Mouse (Mus musculus) forebrain, embryonic 14.5 days (tissue): ENCODE results near the gene Smim15. TPM values are rescaled to one million over a fixed set of nuclear protein-coding genes. Genes with fewer than 3 reads are reported as not detected.

ENCODE experiments used
- ATAC-seq: fragments of 200-750 bp; cut with Nextera tagmentation; 2 replicates; pipeline ENCODE4 v1.8.0; 2017; ENCODE audit warnings: mild to moderate bottlenecking, moderate library complexity
- DNase-seq: peaks from one replicate; pipeline ENCODE4 v3.0.0-alpha.2; 2015; ENCODE audit warnings: low spot score
- H3K27ac ChIP-seq: fragments of 300-500 bp; sonication (generic); 2 replicates; pipeline ENCODE4 v1.5.1; 2014; ENCODE audit warnings: low read depth, mild to moderate bottlenecking, control low read depth, low read length, moderate library complexity
- H3K27me3 ChIP-seq: fragments of 300-500 bp; sonication (generic); replicated peaks from 2 replicates; pipeline ENCODE4 v1.6.1; 2014; ENCODE audit warnings: low read length, control low read depth, mixed read lengths; ENCODE audit not compliant: control insufficient read depth, insufficient read depth
- H3K36me3 ChIP-seq: fragments of 300-500 bp; sonication (generic); 2 replicates; pipeline ENCODE4 v1.6.1; 2014; ENCODE audit warnings: low read length, control low read depth; ENCODE audit not compliant: control insufficient read depth, insufficient read depth
- H3K4me1 ChIP-seq: fragments of 300-500 bp; sonication (generic); 2 replicates; pipeline ENCODE4 v1.6.1; 2014; ENCODE audit warnings: antibody characterized with exemption, low read length, control low read depth; ENCODE audit not compliant: control insufficient read depth, insufficient read depth
- H3K4me2 ChIP-seq: fragments of 300-500 bp; sonication (generic); 2 replicates; pipeline ENCODE4 v1.6.1; 2014; ENCODE audit warnings: mild to moderate bottlenecking, control low read depth, low read length
- H3K4me3 ChIP-seq: fragments of 300-500 bp; sonication (generic); 2 replicates; pipeline ENCODE4 v1.5.1; 2014; ENCODE audit warnings: low read depth, low read length, control low read depth
- H3K9ac ChIP-seq: fragments of 300-500 bp; sonication (generic); 2 replicates; pipeline ENCODE4 v1.6.1; 2014; ENCODE audit warnings: mild to moderate bottlenecking, low read length, control low read depth, moderate library complexity
- H3K9me3 ChIP-seq: fragments of 300-500 bp; sonication (generic); replicated peaks from 2 replicates; pipeline ENCODE4 v1.6.1; 2016; ENCODE audit warnings: low read length, control low read depth, mixed read lengths; ENCODE audit not compliant: control insufficient read depth
- WGBS: fragments of 180-500 bp; shearing (Covaris S2); extraction: QIAGEN DNeasy Blood & Tissue Kit; methylation state at CpG from one replicate; pipeline ENCODE4 v1.1.7; 2014; 5-methylcytosine and 5-hydroxymethylcytosine counted together
- polyA plus RNA-seq: library from polyadenylated mRNA; unstranded; fragments of >200 nt; fragmentation: Nextera tagmentation; extraction: Ambion mirVana; gene quantifications from 2 replicates; pipeline ENCODE4 v1.2.1, GENCODE M21; 2014

The Smim15 gene
- polyA plus RNA-seq, 1 experiment from 2014 or later, result 57.7 TPM

DNA sequence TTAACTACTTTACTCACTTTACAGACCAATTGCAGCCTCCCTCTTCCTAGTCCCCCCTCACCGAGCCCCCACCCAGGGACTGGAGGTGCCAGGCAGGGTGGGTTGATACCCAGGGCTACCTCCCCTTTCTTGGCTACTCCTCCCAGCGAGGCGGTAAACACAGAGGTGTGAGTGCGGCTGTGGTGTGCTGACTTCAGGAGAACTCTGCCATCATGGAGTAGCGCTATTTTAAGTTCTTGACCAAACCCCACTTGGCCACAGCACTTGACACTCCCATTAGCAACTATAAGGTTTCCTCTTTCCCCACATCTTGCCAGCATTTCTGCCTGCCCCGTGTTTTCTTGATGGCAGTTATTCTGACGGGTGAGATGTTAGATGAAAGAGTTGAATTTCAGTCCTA lies 52.2 kb downstream of the Smim15 start:
- ATAC-seq, result no peak
- no peak overlapping the region for H3K4me3 ChIP-seq
- no peak overlapping the region for H3K27ac ChIP-seq
- no peaks in the 10 kb centered on the region for H3K9me3 ChIP-seq
- no peak overlapping the region for H3K4me2 ChIP-seq
- no peak overlapping the region for H3K9ac ChIP-seq
- no peaks in the 10 kb centered on the region for H3K36me3 ChIP-seq
- DNase-seq, result no peak
- 82% methylated on average over 7 of the region's 7 CpGs for WGBS
- H3K4me1 ChIP-seq, result no peaks in the 10 kb centered on the region
- H3K27me3 ChIP-seq, result no peaks in the 10 kb centered on the region

Other genes with a start within 250 kb of the Smim15 start
- 84.5 and 85.5 TPM in 2 replicates for gene Ndufaf2, start 114.2 kb downstream of the Smim15 start, polyA plus RNA-seq
- 36.2 and 40.7 TPM in 2 replicates for gene Ercc8, start 114.3 kb downstream of the Smim15 start, polyA plus RNA-seq
- gene Elovl7, start 170.0 kb downstream of the Smim15 start, polyA plus RNA-seq, result 1.3 and 1.6 TPM in 2 replicates